Comparison of ENCODE assay signal across 14 mouse cellular contexts in genomic region chr16:90112577-90113155, GRCm38 (mm10). TPM values are rescaled to one million over a fixed set of nuclear protein-coding genes. Genes with fewer than 3 reads are reported as not detected.
DNase-seq lines count a peak whose midpoint lies in the region; ATAC-seq lines count a peak whose summit lies in the region.
"Had no signal": no experiment of that assay in that cellular context is flagged by ENCODE, and none has a peak within 500 bp of the region (broad histone marks: within the 10 kb centered on the region; RNA-seq: fewer than 3 reads in every experiment).

No protein-coding gene starts in this region.

- H3K9ac ChIP-seq in hindbrain, embryonic 11.5 days (ENCODE audit: low read depth, low read length): no peak overlapping the region
- H3K9ac ChIP-seq: neural tube, embryonic 12.5 days had no signal

- H3K9me3 ChIP-seq in hindbrain, embryonic 11.5 days (ENCODE audit: control insufficient read depth, low read length): no peaks in the 10 kb centered on the region
- H3K9me3 ChIP-seq: midbrain, embryonic 10.5 days had no signal

- no peaks in the 10 kb centered on the region for H3K4me1 ChIP-seq in hindbrain, embryonic 11.5 days (replicated peaks; ENCODE audit: control insufficient read depth, insufficient read depth, low read length)
- H3K4me1 ChIP-seq: midbrain, embryonic 10.5 days; neural tube, embryonic 12.5 days had no signal

- no peaks in the 10 kb centered on the region for H3K27me3 ChIP-seq in hindbrain, embryonic 11.5 days (ENCODE audit: control insufficient read depth, insufficient read depth, low read length)
- H3K27me3 ChIP-seq: neural tube, embryonic 12.5 days had no signal

- H3K4me3 ChIP-seq in hindbrain, embryonic 11.5 days (ENCODE audit: low read depth, low read length): no peak overlapping the region
- H3K4me3 ChIP-seq: midbrain, embryonic 10.5 days; neural tube, embryonic 12.5 days had no signal

- DNase-seq in adrenal gland, adult 2 months: peak; percentile 67
- no peak for DNase-seq in adrenal gland, adult 8-10 months
- DNase-seq in heart, adult 8-10 months (ENCODE audit: low spot score): peak; percentile 22
- DNase-seq in heart, postnatal 4 days: no peak
- DNase-seq in gonadal fat pad, adult 2 months (ENCODE audit: low read depth): peak; percentile 91
- DNase-seq in lung, postnatal 36 days: peak; percentile 49
- no peak for DNase-seq in hindbrain, embryonic 11.5 days (ENCODE audit: low spot score)
- no peak for DNase-seq in embryo, embryonic 11 days
- DNase-seq: cerebellum, adult 11 months; kidney, adult 18-20 months; thymus, postnatal 36 days had no signal

- H3K4me2 ChIP-seq in hindbrain, embryonic 11.5 days (replicated peaks; ENCODE audit: low read depth, low read length): no peak overlapping the region
- H3K4me2 ChIP-seq: neural tube, embryonic 12.5 days had no signal

- WGBS in hindbrain, embryonic 11.5 days: 95% methylated on average over 11 of the region's 11 CpGs

- H3K36me3 ChIP-seq in hindbrain, embryonic 11.5 days (ENCODE audit: control insufficient read depth, insufficient read depth, low read length): no peaks in the 10 kb centered on the region
- H3K36me3 ChIP-seq: neural tube, embryonic 12.5 days had no signal

- H3K27ac ChIP-seq in hindbrain, embryonic 11.5 days (ENCODE audit: low read depth, low read length): no peak overlapping the region
- H3K27ac ChIP-seq: midbrain, embryonic 10.5 days; neural tube, embryonic 12.5 days had no signal

- no peak for ATAC-seq in hindbrain, embryonic 11.5 days (ENCODE audit: low FRiP score)
- ATAC-seq: activated CD4-positive, CD25-positive, alpha-beta regulatory T cell, adult 4 months had no signal

RNA-seq across cellular contexts. Expression of gene Tiam1, which starts 30.9 kb away (rescaled TPM):
- total RNA-seq in adrenal gland, adult 2 months (2021): 10 to 100 TPM; 70.3 to 76.2 TPM
- 9.5 and 10.4 TPM in 2 replicates for polyA plus RNA-seq in adrenal gland, adult 2 months (2012; rRNA removed)
- 100 to 1,000 TPM in 1 of 4 experiments, 10 to 100 TPM in 3; 69.6 to 107 (median 85.5) TPM for total RNA-seq in adrenal gland, adult 8-10 months (2022)
- total RNA-seq in heart, adult 8-10 months (2022): 1 to 10 TPM; 4.7 to 7.3 (median 6.7) TPM
- total RNA-seq in heart, postnatal 4 days (2021): 10 to 100 TPM; 14.7 to 18.2 TPM
- 3.6 and 4.6 TPM in 2 replicates for polyA plus RNA-seq in gonadal fat pad, adult 2 months (2012; rRNA removed)
- 23.3 and 27.6 TPM in 2 replicates for polyA plus RNA-seq in hindbrain, embryonic 11.5 days (2014; fragmentation: Nextera tagmentation; extraction: Ambion mirVana)

Comparison
In these comparisons a context has a peak if more than half of its experiments do, and no peak if none do; other contexts are left out.
1. DNase-seq: peak in adrenal gland, adult 2 months (single experiment), heart, adult 8-10 months (single experiment), gonadal fat pad, adult 2 months (single experiment) and lung, postnatal 36 days (single experiment); none in adrenal gland, adult 8-10 months (single experiment), heart, postnatal 4 days (single experiment), hindbrain, embryonic 11.5 days (single experiment) and embryo, embryonic 11 days (single experiment).